Mouse (Mus musculus) hematopoietic stem cell, adult 5-6 weeks (primary cell): ENCODE measurements at regions not wholly inside any gene's neighbourhood (a gene's known extent, or its start where the extent isn't known, plus 50 kb on each side); places are given as distances from the start of the nearest gene placed in this dataset.
"Not testable (repeated sequence)": the region's sequence is repeated elsewhere in the genome, so short reads cannot be mapped to it uniquely, and the experiment has no call there.

Experiments
- ATAC-seq, 2 experiments: fragments of 125-278 bp in 1 of 2; replicated peaks in 1 of 2; 2 replicates each; pipeline ENCODE4 v1.8.0; 2016 to 2017; ENCODE audit warnings: inconsistent platforms in 2 of 2, mild to moderate bottlenecking in 2 of 2, moderate number of reproducible peaks in 2 of 2, low read depth in 1 of 2, moderate TSS enrichment in 1 of 2; ENCODE audit not compliant: low FRiP score in 2 of 2, poor library complexity in 2 of 2, severe bottlenecking in 2 of 2, insufficient read depth in 1 of 2, low TSS enrichment in 1 of 2

DNA sequence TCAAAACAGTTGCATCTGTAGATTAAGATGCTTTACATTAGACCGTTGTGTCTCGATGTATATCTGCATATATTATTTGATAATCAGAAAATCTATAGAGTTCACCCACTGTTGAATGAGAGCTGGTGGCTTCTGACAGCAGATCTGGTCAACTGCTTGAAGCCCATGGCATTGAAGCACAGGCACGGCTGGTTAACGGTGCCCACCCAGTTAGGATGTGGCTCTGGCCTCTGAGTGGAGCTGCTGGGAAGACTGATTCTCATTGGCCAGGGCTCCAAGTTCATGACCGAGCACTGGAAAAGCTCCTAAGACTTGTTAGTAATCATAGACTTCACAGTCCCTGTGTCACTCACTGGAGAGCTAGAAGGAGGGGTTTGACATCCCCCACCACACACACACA, 51.2 kb upstream of the Cldn34a start:
- not testable (repeated sequence) for ATAC-seq

DNA sequence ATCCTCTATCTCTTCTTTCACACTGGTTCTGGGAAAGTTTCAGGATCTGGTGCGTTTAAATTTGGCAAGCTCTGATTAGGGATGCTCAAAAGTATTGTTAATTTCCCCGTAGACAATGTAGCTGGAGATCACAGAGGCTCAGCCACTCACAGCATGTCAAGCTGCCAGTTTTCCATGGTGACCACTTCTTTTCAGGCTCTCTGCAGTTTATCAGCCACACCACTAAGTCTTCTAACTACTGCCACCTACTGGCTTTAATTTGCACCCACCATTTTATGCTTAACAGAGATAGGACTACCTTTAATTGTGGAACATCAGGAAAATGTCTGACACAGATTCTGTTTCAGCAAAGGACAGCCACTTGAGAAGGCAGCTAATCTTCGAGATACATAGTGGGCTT, 57.7 kb upstream of the Cldn34a start:
- ATAC-seq = peak; percentile 53 to 71; a peak in 3 of 4 replicates

DNA sequence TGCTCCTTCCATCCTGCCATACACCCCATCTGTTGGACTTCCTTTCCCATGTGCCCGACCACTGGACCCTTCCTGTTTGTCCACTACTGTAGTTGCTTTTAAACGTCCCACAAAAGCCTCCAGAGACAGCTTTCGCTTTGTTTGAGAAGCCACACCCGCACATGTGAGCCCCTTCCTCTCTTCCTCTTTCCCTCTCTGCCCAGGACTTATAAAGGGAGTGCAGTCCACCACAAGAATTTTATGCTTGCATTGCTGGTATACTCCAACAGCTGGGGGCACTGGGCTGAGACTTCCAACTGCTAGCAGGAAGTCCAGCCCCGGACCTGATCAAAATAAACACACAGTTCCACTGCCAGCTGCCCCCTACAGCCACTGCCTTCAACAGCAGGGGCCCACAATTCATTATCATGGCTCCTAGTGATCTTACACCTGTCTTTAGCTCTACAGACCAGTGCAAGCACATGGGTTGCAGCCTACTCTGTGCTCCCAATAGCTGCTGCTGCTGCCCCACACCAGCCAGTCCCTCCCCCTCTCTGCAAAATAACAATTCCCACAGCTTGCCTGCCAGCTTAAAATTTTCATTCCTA, 63.7 kb upstream of the Cldn34a start:
- peak; percentile 46 to 62 for ATAC-seq

DNA sequence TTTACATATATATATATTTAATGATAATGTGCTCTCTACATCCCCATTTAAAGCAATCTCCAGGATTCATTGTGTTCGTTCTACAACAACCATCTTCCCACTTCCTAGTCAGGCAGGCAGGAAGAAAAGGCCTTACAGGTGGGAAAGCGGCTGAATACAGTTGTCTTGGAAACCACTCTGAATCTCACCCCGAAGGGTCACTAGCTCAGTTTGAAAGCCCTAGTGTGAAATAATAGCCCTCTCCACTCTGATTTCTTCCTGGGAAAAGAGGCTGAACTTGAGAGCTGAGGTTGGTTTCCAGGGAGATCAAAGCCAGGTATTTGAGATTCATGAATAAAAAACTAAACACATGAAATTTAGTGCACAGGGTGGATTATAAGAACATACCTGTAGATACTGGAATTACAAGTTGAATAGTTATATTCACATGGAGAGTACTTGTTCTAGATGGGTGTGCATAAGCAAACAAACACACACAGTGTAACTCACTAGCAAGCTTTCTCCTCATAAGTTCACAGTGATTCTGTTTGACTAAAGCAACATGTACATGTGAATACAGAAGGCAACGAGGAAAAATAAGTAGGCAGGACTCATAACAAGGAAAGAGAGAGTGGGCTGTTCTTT, 91.6 kb upstream of the Cldn34a start:
- no peak for ATAC-seq

DNA sequence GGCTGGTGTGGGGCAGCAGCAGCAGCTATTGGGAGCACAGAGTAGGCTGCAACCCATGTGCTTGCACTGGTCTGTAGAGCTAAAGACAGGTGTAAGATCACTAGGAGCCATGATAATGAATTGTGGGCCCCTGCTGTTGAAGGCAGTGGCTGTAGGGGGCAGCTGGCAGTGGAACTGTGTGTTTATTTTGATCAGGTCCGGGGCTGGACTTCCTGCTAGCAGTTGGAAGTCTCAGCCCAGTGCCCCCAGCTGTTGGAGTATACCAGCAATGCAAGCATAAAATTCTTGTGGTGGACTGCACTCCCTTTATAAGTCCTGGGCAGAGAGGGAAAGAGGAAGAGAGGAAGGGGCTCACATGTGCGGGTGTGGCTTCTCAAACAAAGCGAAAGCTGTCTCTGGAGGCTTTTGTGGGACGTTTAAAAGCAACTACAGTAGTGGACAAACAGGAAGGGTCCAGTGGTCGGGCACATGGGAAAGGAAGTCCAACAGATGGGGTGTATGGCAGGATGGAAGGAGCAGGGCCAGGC, 56.0 kb upstream of the Gpr173 start:
- ATAC-seq = peak; percentile 42 to 49; a peak in 3 of 4 replicates

DNA sequence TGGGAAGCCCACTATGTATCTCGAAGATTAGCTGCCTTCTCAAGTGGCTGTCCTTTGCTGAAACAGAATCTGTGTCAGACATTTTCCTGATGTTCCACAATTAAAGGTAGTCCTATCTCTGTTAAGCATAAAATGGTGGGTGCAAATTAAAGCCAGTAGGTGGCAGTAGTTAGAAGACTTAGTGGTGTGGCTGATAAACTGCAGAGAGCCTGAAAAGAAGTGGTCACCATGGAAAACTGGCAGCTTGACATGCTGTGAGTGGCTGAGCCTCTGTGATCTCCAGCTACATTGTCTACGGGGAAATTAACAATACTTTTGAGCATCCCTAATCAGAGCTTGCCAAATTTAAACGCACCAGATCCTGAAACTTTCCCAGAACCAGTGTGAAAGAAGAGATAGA, 50.0 kb upstream of the Gpr173 start:
- peak in 1 of 2 experiments; percentile 45; a peak in 1 of 4 replicates for ATAC-seq
